Mouse (Mus musculus): ENCODE results near the gene Aff3.

The Aff3 gene

DNA sequence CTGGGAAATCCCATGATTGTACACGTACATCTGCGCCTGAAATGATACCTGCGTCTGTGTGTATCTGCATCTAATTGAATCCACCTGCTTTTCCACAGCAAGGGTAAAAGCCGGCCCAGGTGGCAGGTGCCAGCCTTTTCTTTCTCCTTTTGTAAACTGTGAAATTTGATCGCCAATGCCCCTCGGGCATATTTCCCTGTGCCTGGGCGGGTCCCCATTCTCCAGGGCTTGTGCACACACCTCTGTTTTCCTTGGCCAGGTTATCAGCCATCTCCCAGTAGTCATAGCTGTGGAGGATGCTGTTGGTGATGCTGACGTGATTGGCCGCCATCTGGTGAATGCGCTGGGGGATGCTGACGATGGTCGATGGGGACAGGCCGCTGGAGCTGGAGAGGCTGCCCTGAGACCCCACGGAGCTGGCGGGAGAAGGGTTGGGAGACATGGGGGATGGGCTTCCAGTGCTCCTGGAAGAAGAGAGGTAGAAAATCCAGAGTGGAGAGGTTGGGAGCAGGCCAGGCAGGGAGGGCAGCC, 483.7 kb downstream of the Aff3 start:
- DNase-seq (ENCODE audit: low read depth, low spot score) = no peak

GRCm38 (mm10) chr1:38178929-38179328, 485.8 kb downstream of the Aff3 start:
- DNase-seq (ENCODE audit: low read depth, low spot score) = no peak

GRCm38 (mm10) chr1:38176077-38176476, 488.7 kb downstream of the Aff3 start:
- DNase-seq (ENCODE audit: low read depth, low spot score) = no peak

DNA sequence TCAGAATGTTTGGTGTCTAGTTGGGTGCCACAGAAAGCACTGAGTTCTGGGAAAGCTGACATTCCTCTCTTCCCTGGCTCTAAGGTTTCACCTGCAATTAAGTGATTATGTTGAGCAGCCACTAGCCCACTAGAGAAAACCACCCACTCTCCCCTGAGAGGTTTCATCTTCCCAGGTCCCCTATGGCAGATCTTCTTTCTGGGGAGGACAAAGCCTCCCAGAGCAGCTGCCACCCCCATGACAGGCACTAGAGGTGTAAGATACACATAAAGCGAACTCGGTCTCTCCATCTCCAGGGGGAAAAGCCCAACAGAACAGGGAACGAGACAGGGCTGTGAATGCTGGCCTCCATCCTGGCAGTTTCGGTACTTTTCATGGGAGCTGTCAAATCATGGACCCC, 492.9 kb downstream of the Aff3 start:
- DNase-seq (ENCODE audit: low read depth, low spot score) = no peak

DNA sequence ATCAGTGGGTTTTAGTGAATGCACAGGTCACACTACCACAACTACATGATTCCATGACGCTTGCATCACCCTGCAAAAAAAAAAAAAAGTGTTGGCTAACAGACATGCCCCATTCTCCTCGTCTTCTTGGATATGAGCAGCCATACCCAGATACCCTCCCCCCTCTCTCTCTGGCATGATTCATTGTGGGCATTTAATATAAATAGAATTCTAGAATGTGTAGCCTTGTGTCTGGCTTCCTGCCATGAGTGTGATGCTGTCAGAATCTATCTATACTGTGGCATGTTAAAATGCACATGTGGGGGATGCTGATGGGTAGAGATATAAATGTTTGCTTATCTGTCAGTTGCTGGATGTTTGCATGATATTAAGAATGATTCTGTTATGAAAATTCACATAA, 499.1 kb downstream of the Aff3 start:
- DNase-seq (ENCODE audit: low read depth, low spot score) = no peak

GRCm38 (mm10) chr1:38150086-38150485, 514.7 kb downstream of the Aff3 start:
- no peak for DNase-seq (ENCODE audit: low read depth, low spot score)

DNA sequence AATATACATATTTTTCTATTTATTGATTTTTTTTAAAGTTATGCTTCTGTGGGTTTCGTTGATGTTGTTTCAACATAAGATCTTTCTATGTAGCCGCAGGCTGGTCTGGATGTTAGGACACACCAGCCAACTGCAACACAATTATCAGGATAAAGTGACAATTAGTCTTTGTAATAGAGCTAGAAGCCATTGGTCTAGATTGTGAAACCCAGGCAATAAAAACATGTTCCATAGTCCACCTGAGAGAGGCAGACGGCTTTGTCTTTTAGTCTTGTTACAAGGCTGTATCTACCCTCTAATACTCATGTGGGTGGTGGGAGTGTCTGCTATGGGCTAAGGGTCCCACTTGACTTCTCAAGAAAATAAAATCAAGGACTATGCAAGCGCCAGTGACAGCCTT, 518.7 kb downstream of the Aff3 start:
- DNase-seq (ENCODE audit: low read depth, low spot score) = no peak

GRCm38 (mm10) chr1:38141371-38141770, 523.4 kb downstream of the Aff3 start:
- DNase-seq (ENCODE audit: low read depth, low spot score) = no peak

- DNase-seq (ENCODE audit: low read depth, low spot score) = no peak
Measured at GRCm38 (mm10) chr1:38140911-38141310, 523.8 kb downstream of the Aff3 start.

DNA sequence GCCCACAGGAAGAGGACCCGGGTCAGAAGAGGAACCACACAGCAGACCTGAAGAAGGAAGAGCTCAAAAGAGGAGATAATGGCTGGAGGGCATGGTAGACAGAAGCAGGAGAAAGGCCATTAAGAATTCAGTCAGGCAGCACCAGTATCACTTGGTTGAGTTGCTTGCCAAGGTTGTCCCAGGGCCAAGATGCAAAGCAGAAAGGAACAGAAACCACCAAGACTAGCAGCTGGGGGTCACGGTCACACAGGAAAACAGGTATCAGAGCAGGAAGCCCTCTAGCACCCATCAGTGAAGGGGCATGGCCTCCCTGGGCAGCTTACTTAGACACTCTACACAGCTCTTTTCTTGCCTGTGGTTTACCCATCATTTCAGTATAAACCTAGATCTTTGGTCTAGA, 525.4 kb downstream of the Aff3 start:
- no peak for DNase-seq (ENCODE audit: low read depth, low spot score)

DNA sequence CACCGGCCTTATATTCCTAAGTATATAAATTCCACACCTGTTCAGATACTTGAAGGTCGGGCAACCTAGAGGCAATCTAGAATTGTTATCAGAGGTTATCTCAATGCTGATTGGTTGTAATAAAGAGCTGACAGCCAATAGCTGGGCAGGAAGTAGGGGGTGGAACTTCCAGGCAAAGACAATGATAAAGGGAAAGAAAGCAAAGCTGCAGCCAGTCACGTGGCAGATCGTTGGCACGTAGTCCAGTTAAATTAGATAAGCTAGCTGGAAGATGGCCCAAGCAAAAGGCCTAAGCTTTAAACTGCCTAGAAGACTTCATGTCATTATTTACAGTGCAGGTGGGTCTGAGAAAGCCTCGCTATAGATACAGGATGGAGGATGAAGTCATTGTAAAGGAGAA, 531.8 kb downstream of the Aff3 start:
- no peak for DNase-seq (ENCODE audit: low read depth, low spot score)

DNA sequence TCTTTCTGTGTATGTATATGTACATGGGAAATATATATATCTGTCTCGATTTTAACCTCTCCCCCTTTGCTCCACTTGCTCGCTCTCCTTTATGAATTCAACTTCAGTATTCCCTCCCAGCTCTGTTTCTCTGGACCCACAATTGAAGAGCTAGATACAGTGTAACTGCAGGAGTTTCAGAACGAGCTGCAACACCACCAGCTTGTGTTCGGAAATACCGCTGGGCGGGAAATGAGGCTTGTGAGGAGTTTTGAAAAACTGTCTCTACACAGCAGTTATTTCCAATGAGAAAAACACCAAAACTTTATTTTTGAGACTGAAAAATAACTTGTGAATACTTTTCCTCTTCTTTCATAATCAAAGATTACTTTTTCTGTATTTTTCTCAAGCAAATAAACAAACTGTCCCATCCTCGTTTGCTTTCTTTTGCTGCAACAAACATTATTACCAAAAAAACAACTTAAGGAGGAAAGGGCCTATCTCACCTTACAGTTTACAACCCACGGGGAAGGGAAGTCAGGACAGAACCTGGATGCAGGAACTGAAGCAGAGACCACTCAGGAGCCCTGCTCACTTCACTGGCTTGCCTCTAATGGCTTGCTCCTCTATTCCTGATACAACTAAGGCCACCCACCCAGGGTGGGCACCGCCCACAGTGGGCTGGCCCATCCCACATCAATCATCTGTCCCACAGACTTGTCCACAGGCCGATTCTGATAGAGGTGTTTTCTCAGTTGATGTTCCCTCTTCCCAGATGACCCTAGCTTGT, 533.9 kb downstream of the Aff3 start:
- DNase-seq (ENCODE audit: low read depth, low spot score) = no peak

DNA sequence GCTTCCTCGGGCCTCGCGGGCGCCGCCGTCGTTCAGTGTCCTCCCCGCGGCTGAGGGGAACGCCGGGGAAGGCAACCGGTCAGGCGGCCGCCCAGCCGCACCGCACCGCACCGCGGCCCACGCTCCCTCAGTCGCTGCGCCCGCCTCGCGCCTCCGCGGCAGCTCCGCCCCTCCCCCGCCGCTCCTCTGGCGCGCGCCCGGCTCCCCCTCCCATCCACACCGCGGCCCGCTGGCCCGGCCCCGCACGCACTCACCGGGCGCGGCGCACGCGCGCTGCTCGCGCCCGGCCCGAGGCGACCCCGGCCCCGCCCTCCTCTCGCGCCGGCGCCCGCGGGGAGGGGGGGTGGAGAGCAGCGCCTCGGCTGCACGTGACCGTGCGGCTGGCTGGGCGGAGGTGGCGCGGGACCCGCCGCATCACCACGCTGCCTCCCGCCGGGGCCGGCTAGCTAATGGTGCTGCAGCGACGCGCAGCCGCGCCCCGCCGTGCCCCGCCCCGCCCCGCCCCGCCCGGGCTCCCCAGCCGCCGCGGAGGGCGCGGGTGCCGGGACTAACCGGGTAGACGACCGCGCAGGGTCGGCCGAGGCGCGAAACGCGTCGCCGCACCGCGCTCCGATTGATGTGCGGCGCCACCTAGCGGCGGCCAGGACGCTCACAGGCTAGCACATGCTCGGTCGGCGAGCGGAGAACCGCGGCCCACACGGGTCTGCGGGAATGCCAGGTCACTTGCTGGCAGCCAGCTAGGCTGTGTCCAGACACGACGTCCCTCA, 535.1 kb downstream of the Aff3 start, which contains the start of gene Rev1:
Gene Rev1, minus strand, starts transcription at position 301 of the 767 bp plus-strand sequence.
- peak; percentile 89 for DNase-seq (ENCODE audit: low read depth, low spot score)

DNA sequence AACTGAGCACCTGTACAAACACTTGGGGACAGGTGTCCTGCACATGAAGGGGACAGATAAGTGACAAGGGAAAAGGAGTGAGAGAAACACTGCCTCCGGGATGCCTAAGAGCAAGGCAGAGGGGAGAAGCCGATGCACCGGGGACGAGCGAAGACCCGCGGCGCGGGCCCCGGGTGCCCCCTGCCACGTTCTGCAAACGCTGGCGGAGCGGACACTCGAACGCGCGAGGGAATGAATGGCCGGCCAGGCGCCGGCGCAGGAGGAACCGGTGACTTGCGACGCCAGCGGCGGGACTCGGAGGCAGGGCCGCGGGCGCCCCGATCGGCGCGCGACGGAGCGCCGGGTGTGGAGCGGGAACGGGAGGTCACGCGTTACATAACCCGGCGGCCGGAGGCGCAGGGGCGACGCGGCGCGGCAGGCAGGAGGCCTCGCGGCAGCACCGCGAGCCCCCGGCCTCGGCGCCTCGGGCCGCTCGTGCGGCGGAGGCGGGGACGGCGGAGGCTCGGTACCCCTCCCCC, 535.8 kb downstream of the Aff3 start:
- peak; percentile 34 for DNase-seq (ENCODE audit: low read depth, low spot score)

Measured in retina, postnatal 7 days (tissue).